Mouse (Mus musculus): ENCODE measurements at regions not wholly inside any gene's neighbourhood (a gene's known extent, or its start where the extent isn't known, plus 50 kb on each side); places are given as distances from the start of the nearest gene placed in this dataset.

DNA sequence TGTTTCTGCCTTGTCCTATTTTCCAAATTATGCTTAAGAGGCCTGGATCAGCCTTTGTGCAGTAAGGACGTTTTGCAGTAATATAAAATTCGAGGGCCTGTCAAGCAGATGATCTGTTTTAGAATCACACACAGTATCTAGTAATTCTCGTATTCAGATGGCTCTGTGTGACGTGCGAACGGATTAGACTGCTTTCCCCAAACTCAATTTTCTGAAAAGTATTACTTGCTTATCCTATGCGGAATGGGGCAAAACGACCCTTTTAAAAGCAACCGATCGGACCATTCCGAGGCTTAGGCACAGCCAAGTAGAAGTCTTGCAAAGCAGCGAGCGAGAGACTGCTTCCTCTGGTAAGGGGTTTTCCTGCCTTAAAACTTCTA, 115.1 kb upstream of the Cblb start:
- TF ChIP-seq CTCF (IDR thresholded peaks at IDR 0.05; ENCODE audit: low read depth) (no peak), EP300 (IDR thresholded peaks at IDR 0.05; ENCODE audit: low read depth) (no peak)
